Mouse (Mus musculus) frontal cortex, adult (tissue): Measurements from ENCODE around the gene Kcnq5.
"Not testable (repeated sequence)": the region's sequence is repeated elsewhere in the genome, so short reads cannot be mapped to it uniquely, and the experiment has no call there.

Source experiments
- ATAC-seq: cut with Nextera tagmentation; 2 replicates; pipeline ENCODE4 v1.9.2; 2017; ENCODE audit warnings: mild to moderate bottlenecking, moderate library complexity, mixed read lengths; ENCODE audit not compliant: low TSS enrichment

Kcnq5 gene

DNA sequence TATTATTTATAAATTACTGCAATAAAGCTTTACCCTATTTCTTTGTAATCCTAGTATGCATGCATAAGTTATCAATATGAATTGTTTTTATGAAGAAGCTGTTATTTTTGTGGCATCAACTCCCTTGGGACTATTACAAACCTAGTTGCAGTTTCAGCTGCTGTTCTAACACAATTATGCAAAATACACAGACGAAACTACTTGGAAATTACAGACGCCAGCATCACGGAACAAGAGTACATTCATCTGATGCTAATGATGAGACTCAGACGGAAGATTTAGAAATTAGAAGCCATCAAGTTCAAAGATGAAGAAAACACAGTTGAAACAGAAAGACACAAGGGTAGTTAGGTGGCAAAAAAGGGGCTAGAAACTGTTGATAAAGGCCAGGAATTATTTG is 310.9 kb downstream of the Kcnq5 start:
- no peak for ATAC-seq

DNA sequence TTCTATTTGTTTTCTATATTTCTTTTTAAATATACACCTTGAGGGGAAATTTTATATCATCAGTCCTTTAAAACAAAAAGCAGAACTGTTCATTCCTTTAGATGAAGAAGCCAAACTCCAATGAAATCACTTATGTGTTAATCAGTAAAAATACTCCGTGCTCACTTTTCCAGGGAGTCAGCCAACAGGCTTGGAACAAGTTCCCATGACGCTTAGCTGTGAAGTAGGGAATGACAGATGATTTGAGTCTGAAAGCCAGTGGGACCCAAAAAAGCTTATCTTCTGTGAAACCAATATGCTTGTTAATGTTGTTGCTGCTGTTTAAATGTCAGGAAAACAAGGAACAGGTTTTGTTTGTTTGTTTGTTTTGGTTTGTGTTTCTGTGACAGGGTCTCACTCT is 326.3 kb downstream of the Kcnq5 start:
- ATAC-seq = no peak

DNA sequence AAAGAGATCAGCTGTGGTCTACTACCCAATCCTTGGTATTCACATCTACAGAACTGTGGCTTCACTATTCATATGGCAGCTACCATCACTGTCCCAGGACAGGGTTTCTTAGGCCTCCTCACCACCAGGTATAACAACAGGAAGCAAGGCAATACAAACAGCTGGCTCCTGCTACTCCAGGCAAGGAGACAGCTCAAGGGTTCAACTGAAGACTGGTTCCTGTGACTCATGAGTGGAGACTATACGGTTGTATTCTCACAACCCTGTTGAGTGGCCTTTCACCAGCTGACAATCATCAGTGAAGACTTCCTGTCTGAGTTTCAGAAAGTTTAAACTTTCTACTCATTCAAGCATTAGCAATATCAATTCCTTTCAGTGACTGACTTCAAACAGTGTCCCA is 327.7 kb downstream of the Kcnq5 start:
- no peak for ATAC-seq

DNA sequence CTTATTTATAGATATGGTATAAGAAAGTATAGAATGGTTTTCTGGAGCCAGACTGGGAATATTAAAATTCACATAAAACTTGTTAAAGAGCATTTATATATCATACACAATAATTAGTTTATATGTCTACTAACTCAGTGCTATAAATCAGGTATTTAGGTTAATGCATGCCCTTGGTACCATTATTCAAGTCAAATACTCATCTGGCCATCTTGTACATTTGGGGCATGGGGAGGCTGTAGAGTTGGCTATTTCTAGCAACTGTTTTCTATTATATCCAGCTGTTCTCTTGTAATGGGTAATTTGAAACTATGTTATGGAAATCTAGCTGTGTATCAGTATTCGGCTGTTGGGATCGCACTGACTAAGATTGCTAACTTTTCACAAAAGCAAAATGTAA is 339.3 kb downstream of the Kcnq5 start:
- ATAC-seq = no peak

DNA sequence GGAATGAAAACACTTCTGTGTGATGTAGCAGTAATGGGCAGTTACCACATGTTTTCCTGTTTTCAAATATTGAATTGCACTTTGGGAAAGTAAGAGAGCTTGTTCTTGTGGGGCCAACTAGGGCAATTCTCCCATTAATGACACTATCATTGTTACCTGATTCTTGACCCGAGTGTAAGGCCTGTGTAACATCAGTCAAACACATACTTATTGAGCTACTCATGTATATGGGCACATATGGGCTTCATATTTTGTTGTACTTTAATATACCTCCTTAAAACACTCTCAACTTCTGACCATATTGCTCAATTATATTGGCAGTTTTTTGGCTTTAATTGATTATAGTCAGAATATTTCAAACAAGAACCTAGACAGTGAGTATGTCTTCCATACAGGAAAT is 339.7 kb downstream of the Kcnq5 start:
- ATAC-seq = no peak

DNA sequence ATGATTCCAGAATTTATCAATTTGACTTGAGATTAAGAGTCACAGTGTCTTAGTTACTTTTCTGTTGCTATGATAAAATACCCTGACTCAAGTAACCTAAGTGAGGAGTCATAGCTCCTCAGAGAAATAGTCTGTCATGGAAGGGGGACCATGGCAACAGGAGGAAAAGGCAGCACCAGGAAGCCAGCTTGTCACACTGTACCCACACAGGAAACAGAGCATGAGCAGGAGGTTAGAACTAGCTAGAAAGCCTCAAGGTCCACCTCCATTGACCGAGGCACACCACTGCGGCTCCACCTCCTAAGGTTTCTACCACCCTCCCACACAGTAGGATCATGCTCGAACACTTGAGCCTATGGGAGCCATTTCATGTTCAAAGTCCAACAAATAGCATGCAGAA is 343.0 kb downstream of the Kcnq5 start:
- ATAC-seq = no peak

DNA sequence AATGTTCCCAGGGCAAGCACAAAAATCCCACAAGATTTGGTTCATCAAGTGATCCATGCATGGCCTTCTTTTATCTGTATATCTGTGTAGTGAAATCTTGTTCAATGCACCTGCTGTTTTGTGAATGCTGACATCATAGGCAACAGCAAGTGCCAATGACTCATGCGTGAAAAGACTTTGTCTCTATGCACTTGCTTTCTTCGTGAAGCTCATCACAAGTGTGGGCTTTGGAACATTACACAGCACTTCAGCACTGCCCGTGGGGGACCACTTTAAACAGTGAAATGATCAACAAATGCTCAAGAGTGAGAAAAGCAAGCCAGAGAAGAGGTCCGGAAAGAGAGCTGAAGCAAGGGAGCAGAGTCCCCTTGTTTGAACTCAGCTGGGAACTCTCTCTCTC is 345.1 kb downstream of the Kcnq5 start:
- ATAC-seq = peak; percentile 81

DNA sequence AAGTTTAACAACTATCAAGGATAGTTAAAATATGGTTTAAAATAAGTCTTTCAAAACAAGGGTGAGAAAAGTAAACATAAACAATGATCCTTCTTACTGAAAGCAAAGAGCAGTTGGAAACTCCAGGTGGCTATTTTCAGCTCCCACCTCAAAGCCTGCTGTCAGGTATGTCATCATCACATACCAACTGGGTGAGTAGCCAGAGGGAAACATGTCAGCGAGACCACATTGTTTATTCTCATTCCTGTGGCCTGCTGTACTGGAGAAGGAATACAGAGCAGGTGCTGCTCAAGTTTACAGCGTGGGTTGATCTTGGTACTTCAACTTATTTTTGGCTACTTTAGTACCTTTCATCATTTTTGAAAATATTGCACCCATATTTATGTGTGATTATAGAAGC is 347.8 kb downstream of the Kcnq5 start:
- ATAC-seq = no peak

DNA sequence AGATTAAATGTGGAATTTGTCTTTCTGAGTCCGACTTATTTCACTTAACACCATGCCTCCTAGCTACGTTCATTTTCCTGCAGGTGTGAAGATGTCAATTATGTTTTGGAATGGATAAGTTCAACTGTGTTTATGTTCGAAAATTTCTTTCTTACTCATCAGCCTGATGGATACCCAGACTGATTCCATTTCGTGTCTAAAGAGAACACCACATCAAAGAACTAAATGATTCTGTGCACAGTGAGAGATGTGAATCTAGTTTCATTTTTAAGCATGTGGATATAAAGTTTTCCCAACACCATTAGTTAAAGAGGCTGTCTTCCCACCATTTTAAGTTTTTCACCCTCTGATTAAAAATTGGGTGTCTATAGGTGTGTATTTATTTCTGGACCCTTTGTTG is 357.7 kb downstream of the Kcnq5 start:
- ATAC-seq = no peak

DNA sequence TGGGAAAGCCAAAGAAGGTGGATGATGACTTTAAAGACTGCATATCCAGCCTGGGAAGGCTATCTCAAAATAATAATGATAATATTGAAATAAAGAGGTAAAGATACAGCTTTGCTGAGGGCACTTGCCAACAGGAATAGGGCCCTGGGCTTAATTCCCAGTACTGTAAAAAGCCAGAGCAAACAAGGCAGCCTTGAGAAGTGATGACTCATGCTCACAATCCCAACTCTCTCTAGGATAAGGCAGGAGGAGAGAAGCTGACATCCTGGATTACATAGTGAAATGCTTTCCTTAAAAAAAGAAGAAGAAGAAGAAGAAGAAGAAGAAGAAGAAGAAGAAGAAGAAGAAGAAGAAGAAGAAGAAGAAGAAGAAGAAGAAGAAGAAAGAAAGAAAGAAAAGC is 359.2 kb downstream of the Kcnq5 start:
- ATAC-seq = peak; percentile 70; the same call in 1 of the 2 replicates

DNA sequence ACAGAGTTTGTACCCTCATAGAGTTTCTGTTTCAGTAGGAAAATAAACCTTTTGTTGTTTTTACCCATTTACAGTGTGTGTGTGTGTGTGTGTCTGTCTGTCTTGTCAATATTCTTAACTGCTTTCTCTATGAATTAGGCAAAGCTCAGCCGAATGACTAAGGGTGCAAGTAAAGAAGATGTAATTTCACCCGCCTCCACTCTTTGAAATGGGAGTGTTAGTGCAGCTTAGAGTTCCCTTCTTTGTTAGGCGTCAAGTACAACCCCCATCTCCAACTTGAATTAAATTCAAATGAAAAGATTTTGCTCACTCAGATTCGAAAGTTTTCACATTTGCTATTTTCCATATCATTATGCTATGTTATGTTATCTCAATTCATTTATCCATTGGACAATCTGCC is 361.1 kb downstream of the Kcnq5 start:
- peak; percentile 85 for ATAC-seq

DNA sequence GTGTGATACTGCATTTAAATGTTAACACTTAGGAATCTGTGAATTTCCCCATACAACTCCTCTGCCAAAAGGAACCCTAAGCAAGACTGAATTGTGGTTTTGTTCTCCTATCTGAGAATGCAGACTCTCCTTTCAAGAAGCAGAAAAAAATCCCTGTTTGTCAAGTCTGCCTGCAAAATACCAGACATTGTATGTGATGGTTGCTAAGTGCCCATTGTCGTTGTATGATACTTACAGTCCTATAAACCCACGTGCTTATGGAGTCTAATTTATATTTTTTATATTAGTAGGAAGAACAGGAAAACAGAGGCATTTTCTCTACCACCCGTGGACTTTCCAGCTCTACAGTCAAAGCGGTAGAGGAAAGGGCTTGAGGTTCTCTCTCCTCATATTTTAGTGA is 367.9 kb downstream of the Kcnq5 start:
- ATAC-seq = no peak

DNA sequence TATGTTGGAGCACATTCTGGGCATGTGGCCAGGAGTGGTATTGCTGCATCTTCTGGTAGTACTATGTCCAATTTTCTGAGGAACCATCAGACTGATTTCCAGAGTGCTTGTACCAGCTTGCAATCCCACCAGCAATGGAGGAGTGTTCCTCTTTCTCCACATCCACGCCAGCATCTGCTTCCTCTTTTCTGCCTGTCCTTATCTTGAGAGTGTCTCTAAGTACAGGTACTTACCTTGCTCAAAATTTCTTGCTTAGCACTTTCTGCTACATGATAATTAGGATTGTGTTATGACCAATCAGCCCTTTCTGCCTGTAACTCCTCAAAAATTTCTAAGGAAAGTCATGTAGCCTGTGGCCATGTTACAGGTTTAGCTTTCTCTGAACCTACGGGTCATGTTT is 394.3 kb downstream of the Kcnq5 start:
- not testable (repeated sequence) for ATAC-seq

DNA sequence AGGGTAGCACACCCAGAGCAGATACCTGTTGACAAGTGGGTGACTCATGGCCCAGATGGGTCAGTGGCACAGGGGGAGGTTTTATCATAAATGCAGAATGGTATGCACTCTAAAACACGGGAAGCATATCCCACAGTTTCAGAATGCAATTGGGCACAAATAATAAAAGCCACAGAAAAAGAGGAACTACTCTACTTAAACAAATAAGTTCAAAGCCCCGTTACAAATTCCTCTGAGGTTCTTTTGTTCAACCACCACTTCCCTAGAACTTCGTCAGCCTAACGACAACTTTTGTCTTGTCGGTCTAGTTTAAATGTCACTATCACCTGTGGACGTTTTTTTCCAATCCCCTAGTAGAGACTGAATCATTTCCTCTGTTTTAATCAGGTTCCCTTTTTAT is 407.1 kb downstream of the Kcnq5 start:
- no peak for ATAC-seq

DNA sequence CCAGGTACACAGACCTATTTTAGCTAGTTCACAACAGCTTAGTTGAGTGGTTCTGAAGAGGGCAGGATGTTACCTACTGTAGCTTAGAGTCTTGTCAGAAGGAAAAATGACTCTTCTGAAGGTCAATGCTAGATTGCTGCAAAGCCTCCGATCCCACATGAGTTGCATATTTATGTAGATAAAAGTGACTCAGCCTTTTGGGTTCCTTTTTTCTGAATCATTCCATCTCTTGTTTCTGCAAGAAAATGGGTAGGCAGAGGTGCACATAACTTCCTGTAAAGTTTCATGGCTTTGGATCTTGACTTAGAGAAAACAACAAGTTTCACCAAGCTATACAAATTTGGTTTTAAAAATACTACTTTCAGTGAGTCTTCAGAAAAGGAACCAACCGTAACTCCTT is 409.0 kb downstream of the Kcnq5 start:
- peak; percentile 81 for ATAC-seq

DNA sequence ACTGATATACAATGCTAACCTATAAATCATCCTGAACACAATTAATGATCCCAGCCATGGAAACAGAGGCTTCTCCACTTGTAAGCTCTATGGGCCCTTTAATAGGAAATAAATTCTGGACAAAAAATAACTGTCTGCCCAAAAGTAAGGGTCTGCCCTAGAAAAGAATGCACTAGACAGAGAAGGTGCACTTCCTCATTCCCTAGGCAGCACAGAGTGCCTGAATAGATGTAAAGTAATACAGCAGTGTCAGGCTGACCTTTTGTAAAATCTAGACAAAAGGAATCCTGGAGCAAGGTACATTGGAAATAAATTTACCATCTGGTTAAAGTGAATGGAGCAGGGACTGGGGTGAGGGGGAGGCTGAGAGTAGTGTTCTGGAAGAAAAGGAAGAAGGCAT is 417.8 kb downstream of the Kcnq5 start:
- no peak for ATAC-seq

DNA sequence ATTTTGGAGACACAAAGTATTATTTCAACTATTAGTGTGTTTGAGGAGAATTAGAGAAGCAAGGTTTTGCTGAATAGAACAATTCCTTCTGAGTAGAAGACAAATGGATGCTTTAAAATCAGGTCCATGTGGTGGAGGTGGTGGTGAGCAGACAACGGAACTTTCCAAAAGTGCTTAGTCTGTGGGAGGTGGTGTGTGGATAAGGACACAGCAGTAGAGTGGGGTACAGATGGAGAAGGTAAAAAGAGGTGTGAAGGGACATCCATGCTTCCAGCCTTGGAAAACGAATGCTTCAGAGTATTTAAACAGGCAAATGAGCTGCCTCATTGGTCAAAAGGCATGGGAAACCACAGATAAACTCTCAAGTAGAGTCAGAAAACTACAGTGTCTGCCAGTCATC is 422.3 kb downstream of the Kcnq5 start:
- peak; percentile 94 for ATAC-seq

DNA sequence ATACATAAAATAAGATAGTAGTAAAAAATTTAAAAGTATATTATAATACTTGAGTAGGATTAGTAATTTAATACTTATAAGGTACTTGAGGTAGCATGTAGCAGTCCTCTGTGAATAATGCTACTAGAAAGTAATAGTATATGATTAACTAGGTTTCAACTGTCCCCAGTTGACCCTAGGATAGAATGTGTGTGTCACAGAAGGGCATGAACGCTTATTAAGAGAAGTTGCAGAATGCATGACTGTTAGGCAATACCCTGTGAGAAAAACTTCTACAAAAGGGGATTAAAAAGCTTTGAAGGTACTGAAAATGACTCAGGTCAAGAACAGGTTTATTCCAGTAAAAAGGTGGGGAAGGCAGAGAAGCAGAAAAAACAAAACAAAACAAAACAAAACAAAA is 430.9 kb downstream of the Kcnq5 start:
- ATAC-seq = no peak

DNA sequence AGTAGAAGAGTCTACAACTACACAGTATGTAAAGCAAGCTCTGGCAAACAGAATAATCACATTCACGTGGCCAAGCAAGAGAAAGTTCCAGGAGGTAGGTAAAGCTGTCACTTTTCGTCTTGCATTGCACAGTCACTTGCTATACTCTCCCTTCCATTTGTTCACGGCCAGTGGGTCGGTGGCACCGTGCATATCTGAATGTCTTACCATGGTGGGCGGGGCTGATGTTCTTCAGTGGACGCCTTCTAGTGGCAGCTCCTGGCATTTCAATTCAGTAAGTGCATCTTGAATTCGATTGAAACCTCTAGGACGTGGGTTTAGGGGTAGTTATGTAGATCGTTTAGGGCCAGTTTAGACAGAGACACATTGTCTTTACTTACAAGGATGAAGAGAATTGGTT is 439.7 kb downstream of the Kcnq5 start:
- ATAC-seq = no peak

DNA sequence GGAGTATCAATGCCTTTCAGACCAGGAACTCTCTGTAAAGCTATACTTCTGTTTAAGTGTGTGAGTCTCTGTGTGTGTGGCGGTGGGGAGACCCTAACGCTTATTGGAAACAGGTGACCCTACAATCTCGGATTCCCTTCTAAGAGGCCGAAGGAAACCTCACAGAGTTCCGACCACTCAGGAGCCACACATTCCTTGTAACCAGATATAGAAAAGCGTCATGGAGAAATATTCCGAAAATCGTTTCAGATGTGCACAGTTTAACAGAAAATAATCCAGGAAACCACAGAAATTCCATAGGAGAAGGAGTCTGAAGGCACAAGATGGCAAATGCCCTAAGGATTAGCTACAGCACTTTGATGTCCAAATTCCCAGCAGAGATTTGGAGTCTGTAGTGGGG is 440.3 kb downstream of the Kcnq5 start:
- no peak for ATAC-seq

DNA sequence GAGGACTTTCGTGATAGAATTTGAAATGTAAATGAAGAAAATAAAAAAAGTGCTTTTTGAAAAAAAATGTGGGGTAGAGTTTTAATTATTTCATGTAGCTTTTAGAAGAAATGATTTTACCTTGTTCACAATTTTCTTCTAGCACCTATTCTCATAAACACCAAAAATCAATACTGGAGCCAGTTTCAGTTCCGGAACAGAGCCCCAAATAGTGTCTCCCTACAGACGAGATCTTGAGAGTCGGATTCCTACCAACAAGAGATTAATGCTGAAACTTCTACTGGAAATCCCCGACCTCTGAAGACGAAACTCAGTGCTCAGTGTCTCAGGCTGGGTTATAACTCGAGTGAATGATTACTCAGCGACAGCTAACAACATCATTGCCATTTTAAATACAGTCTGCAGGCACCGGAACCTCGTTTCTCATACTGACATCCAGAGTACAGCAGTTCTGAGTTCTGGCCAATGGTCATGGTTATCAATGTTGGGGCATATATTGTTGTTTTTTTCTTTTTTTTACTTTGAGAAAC is 441.6 kb downstream of the Kcnq5 start:
- ATAC-seq = no peak

DNA sequence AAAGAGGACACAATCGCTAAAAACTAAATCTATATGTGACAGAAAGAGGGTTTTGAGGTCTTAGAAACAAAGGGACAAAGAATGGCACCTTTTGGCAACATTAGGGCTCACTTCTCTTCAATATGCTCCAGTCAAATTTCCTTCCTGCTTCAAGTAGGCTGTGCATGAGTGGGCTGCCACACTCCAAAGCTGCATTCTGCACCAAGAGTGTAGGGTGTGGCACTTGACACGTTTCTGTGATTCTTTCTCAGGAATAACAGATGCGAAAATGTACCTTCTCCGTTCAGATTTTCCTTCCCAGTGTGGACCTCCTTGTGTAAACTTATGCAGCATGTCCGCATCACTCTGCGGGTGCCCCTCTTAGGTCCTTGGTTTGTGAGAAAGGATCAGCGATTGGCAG is 455.1 kb downstream of the Kcnq5 start:
- ATAC-seq = peak; percentile 75

DNA sequence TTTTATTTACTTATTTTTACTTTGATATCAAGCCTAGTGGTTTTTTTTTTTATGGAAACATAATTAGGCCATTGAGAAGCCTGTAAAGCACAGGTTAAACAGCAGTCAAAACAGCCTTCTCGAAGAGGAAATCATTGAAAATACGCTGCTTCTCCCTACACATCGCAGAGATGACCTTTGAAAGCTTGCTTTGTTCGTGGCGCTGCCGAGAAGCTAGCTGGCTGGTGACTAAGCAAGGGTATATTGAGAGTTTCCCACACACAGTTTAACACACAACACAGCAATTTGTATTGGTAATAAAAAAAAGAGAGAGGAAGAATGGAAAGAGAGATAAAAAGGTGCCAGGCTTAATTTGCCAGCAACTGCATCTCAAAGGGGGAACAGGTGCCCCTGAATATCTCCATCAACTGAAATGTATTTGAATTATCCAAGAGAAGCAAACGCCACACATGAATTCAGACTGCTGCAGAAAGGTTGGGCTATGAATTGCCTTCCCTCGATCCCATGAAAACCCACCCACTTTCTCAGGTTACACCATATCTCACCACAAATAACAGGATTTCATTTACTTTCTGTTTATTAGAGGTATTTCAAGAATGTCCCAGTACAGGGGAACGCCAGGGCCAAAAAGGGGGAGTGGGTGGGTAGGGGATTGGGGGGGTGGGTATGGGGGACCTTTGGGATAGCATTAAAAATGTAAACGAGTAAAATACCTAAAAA is 461.8 kb downstream of the Kcnq5 start:
- ATAC-seq = peak; percentile 31; the same call in 1 of the 2 replicates

DNA sequence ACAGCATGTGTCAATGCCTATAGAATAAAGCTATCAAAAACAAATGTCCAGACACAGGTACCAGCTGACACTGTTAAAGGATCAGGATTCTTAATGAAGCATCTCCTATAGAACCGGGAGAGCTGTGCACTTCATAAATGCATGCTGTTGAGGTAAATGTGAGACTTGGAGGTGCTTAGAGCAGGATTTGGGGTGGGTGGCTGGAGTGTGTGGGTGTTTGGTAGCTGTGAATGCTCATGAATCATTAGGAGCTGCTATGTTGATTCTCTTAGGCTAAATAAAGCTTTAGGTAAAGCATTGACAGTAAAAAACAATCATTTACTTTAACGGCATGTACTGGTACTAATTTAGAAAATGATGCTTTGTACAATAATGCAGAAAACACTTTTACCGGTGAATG is 465.4 kb downstream of the Kcnq5 start:
- peak; percentile 72 for ATAC-seq
